Mouse (Mus musculus): Measurements from ENCODE around the gene Atp6v0c.

- TF ChIP-seq MYOD1 (IDR thresholded peaks at IDR 0.05; ENCODE audit: control insufficient read depth, insufficient read length, low read depth): no peak
- TF ChIP-seq CTCF (IDR thresholded peaks at IDR 0.05; ENCODE audit: control insufficient read depth, insufficient read depth, insufficient read length): no peak
These were observed 50.1 kb downstream of the Atp6v0c start for GRCm38 (mm10) chr17:24119446-24119845.
